Mouse (Mus musculus) brown adipose tissue, adult 24 weeks (tissue): ENCODE results near the gene Tmem120b. TPM values are rescaled to one million over a fixed set of nuclear protein-coding genes. Genes with fewer than 3 reads are reported as not detected.

Source experiments
- H3K27ac ChIP-seq: fragments of 200-500 bp; replicated peaks from 2 replicates; pipeline ENCODE4 v1.5.1; 2012; ENCODE audit warnings: low read depth, mild to moderate bottlenecking, low read length
- H3K4me1 ChIP-seq: fragments of 200-500 bp; 2 replicates; pipeline ENCODE4 v1.6.1; 2012; ENCODE audit warnings: low read length, mixed read lengths; ENCODE audit not compliant: control insufficient read depth, insufficient read depth, insufficient read length
- H3K4me3 ChIP-seq: fragments of 200-500 bp; 2 replicates; pipeline ENCODE4 v1.5.1; 2012; ENCODE audit warnings: low read depth, mild to moderate bottlenecking, low read length, moderate library complexity; ENCODE audit not compliant: insufficient read depth
- polyA plus RNA-seq: library from polyadenylated mRNA; stranded (reverse); fragments of >200 nt; gene quantifications from 2 replicates; pipeline ENCODE4 v1.2.4, GENCODE M21; 2012; ENCODE audit not compliant: missing spikeins, insufficient read depth, insufficient read length

Tmem120b gene
- polyA plus RNA-seq: 91.8 and 116 TPM in 2 replicates

GRCm38 (mm10) chr5:123068115-123068514, at the start of gene Tmem120b:
Gene Tmem120b (plus strand): TSS chr5:123068415.
- H3K27ac ChIP-seq: no peak within 1 kb of the TSS
- no peaks in the 10 kb centered on the region for H3K4me1 ChIP-seq
- H3K4me3 ChIP-seq: no peak within 1 kb of the TSS

GRCm38 (mm10) chr5:123019336-123020016, 48.7 kb upstream of the Tmem120b start:
- Histone ChIP-seq H3K27ac (peak overlapping the region; percentile 40), H3K4me3 (0 out of 2 replicates have a peak overlapping the region, but pooled peaks have one; percentile 8), H3K4me1 (peaks cover 26% of the 10 kb centered on the region)

- Histone ChIP-seq H3K4me3 (no peak overlapping the region), H3K27ac (no peak overlapping the region), H3K4me1 (peaks cover 26% of the 10 kb centered on the region)
Observed at GRCm38 (mm10) chr5:123020426-123020825, 47.8 kb upstream of the Tmem120b start.

GRCm38 (mm10) chr5:123021438-123021837, 46.8 kb upstream of the Tmem120b start:
- Histone ChIP-seq H3K4me1 (peaks cover 26% of the 10 kb centered on the region), H3K27ac (no peak overlapping the region), H3K4me3 (no peak overlapping the region)

GRCm38 (mm10) chr5:123023049-123023448, 45.2 kb upstream of the Tmem120b start:
- no peak overlapping the region for H3K4me3 ChIP-seq
- H3K27ac ChIP-seq: no peak overlapping the region
- peaks cover 19% of the 10 kb centered on the region for H3K4me1 ChIP-seq

- H3K27ac ChIP-seq: no peak overlapping the region
- peaks cover 15% of the 10 kb centered on the region for H3K4me1 ChIP-seq
- H3K4me3 ChIP-seq: no peak overlapping the region
Observed at GRCm38 (mm10) chr5:123024312-123024711, 43.9 kb upstream of the Tmem120b start.

GRCm38 (mm10) chr5:123024965-123025573, 43.1 kb upstream of the Tmem120b start:
- H3K27ac ChIP-seq: peak overlapping the region; percentile 61
- peaks cover 9% of the 10 kb centered on the region for H3K4me1 ChIP-seq
- no peak overlapping the region for H3K4me3 ChIP-seq

- no peak overlapping the region for H3K27ac ChIP-seq
- H3K4me3 ChIP-seq: no peak overlapping the region
- peaks cover 8% of the 10 kb centered on the region for H3K4me1 ChIP-seq
Observed at GRCm38 (mm10) chr5:123026414-123026813, 41.8 kb upstream of the Tmem120b start.

- H3K27ac ChIP-seq: no peak overlapping the region
- no peak overlapping the region for H3K4me3 ChIP-seq
- H3K4me1 ChIP-seq: peaks cover 8% of the 10 kb centered on the region
Observed at GRCm38 (mm10) chr5:123027436-123027835, 40.8 kb upstream of the Tmem120b start.

- Histone ChIP-seq H3K4me3 (no peak overlapping the region), H3K27ac (no peak overlapping the region), H3K4me1 (peaks cover 8% of the 10 kb centered on the region)
Observed at GRCm38 (mm10) chr5:123029729-123030128, 38.5 kb upstream of the Tmem120b start.

- no peak overlapping the region for H3K4me3 ChIP-seq
- no peak overlapping the region for H3K27ac ChIP-seq
- H3K4me1 ChIP-seq: peaks cover 5% of the 10 kb centered on the region
Observed at GRCm38 (mm10) chr5:123031312-123031711, 36.9 kb upstream of the Tmem120b start.

GRCm38 (mm10) chr5:123033646-123034160, 34.5 kb upstream of the Tmem120b start:
- no peak overlapping the region for H3K4me3 ChIP-seq
- H3K27ac ChIP-seq: no peak overlapping the region
- no peaks in the 10 kb centered on the region for H3K4me1 ChIP-seq

GRCm38 (mm10) chr5:123035089-123035488, 33.1 kb upstream of the Tmem120b start:
- H3K4me3 ChIP-seq: no peak overlapping the region
- no peaks in the 10 kb centered on the region for H3K4me1 ChIP-seq
- no peak overlapping the region for H3K27ac ChIP-seq

GRCm38 (mm10) chr5:123035564-123035963, 32.7 kb upstream of the Tmem120b start:
- Histone ChIP-seq H3K4me1 (0 out of 2 replicates have a peak, but pooled peaks cover 2% of the 10 kb centered on the region), H3K4me3 (no peak overlapping the region), H3K27ac (no peak overlapping the region)

- Histone ChIP-seq H3K27ac (no peak overlapping the region), H3K4me3 (no peak overlapping the region), H3K4me1 (peaks cover 3% of the 10 kb centered on the region; the same call in 1 of the 2 replicates)
Observed at GRCm38 (mm10) chr5:123038115-123038514, 30.1 kb upstream of the Tmem120b start.
